Mouse (Mus musculus) bone marrow macrophage, adult 2 months (primary cell): Measurements from ENCODE around the gene Fam227a.

Source experiments
- CTCF ChIP-seq: IDR thresholded peaks from 2 replicates; pipeline ENCODE4 v1.5.1; 2012; ENCODE audit warnings: low read depth, mild to moderate bottlenecking, low read length, moderate library complexity
- POLR2A ChIP-seq: IDR thresholded peaks from 2 replicates; pipeline ENCODE4 v1.6.1; 2012; ENCODE audit warnings: mild to moderate bottlenecking, low read depth, low read length, borderline replicate concordance

DNA sequence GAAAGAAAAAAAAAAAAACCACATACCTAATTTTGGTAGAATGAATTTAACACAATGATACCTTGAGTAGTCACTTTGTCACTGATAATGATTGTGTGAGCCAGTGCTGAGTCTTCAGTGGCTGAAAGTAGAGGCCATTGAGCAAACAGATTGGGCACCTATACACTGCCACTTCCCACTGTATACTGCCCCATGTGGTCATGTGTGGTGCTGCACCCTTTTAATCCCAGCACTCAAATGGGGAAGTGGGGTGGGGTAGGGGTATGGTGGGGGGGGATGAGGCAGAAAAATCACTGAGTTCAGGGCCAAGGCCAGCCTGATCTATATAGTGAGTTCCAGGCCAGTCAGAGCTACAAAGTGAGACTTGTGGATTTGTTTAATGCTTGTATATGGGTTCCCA, 8.2 kb downstream of the Fam227a start:
- TF ChIP-seq POLR2A (no peak), CTCF (peak; percentile 47; the same call in 1 of the 2 replicates)
